Mouse (Mus musculus): ENCODE results near the gene Frmd4b.

DNA sequence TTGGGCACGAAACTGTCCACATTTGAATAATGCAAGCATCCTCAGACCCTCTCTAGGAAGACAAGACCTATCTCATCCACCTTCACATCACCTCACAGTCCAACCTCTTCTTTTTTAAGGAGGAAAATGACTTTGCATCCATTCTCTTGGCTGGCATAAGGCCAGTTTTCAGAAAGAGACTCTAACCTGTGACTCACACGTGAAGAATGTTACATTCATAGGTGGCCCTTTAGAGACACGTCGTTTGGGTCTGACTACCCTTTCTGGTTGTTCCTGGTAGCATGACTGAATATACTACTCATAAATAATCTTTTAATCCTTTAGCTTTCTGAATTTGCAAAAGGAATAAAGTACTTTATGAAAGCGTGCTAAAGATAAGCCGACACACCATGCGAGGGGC lies 311.9 kb downstream of the Frmd4b start:
- TF ChIP-seq CTCF (IDR thresholded peaks at IDR 0.05) (no peak), EP300 (IDR thresholded peaks at IDR 0.05; ENCODE audit: insufficient read depth, low read depth, low read length) (no peak), POLR2A (IDR thresholded peaks at IDR 0.05; ENCODE audit: insufficient read depth, low read depth, low read length) (no peak)
